Mouse (Mus musculus) cerebellum, adult 2 months (tissue): ENCODE measurements at regions not wholly inside any gene's neighbourhood (a gene's known extent, or its start where the extent isn't known, plus 50 kb on each side); places are given as distances from the start of the nearest gene placed in this dataset.

Source experiments
- DNase-seq, 2 experiments: peaks; one replicate each; pipeline ENCODE4 v3.0.0; 2021
- H3K27ac ChIP-seq: fragments of 200-500 bp; 2 replicates; pipeline ENCODE4 v1.5.1; 2012; ENCODE audit warnings: low read length, control low read depth, inconsistent platforms; ENCODE audit not compliant: insufficient read depth
- H3K27me3 ChIP-seq: fragments of 200-500 bp; 2 replicates; pipeline ENCODE4 v1.6.1; 2012; ENCODE audit warnings: inconsistent platforms, mild to moderate bottlenecking, low read length, moderate library complexity; ENCODE audit not compliant: control insufficient read depth, insufficient read depth
- H3K4me1 ChIP-seq: fragments of 200-500 bp; 2 replicates; pipeline ENCODE4 v1.6.1; 2011; ENCODE audit warnings: low read length; ENCODE audit not compliant: control insufficient read depth, insufficient read depth
- H3K4me3 ChIP-seq: fragments of 200-500 bp; replicated peaks from 2 replicates; pipeline ENCODE3; 2011; ENCODE audit warnings: mild to moderate bottlenecking, low read depth, low read length, control low read depth; ENCODE audit not compliant: insufficient read depth
- CTCF ChIP-seq: fragments of 200-500 bp; IDR thresholded peaks from 2 replicates; pipeline ENCODE4 v1.5.1; 2011; ENCODE audit warnings: low read depth, mild to moderate bottlenecking, control low read depth, low read length, moderate library complexity, borderline replicate concordance; ENCODE audit not compliant: insufficient read depth
- POLR2A ChIP-seq: fragments of 200-500 bp; IDR thresholded peaks from 2 replicates; pipeline ENCODE4 v1.6.1; 2011; ENCODE audit warnings: low read length, control low read depth, borderline replicate concordance; ENCODE audit not compliant: insufficient read depth
- WGBS: fragments of 180-500 bp; shearing (Covaris S2); methylation state at CpG from one replicate; pipeline ENCODE4 v1.1.7; 2018; 5-methylcytosine and 5-hydroxymethylcytosine counted together

- TF ChIP-seq CTCF (no peak), POLR2A (no peak)
- 28% methylated on average over 8 of the region's 8 CpGs for WGBS
These were observed 53.7 kb upstream of the Gm26657 start for GRCm38 (mm10) chr4:56686141-56686540.

DNA sequence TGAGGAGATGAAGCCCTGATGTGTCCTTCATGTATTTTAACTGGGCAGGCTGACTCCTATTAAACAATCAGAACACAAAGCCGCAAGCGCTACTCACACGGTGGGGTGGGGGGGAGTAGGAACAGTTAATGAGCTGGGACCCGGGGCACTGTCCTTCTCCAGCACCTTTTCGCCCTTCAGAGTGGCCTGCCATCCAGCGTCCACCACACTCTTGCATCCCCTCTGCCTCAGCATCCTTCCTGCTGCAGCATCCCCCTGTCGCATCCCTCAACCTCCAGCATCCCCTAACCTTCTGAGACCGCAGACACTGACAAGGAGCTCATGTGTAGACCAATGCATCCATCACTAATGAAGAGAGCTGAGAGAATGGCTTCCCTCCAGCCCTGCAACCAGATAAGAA lies 54.2 kb upstream of the Gm26657 start:
- Histone ChIP-seq H3K4me3 (no peak overlapping the region), H3K27ac (no peak overlapping the region), H3K27me3 (no peaks in the 10 kb centered on the region; the same call in 1 of the 2 replicates), H3K4me1 (peaks cover 6% of the 10 kb centered on the region; the same call in 1 of the 2 replicates)
- TF ChIP-seq POLR2A (no peak), CTCF (no peak)
- WGBS: 42% methylated on average over 8 of the region's 8 CpGs
- no peak for DNase-seq

More at GRCm38 (mm10) chr4:56686141-56686540, 53.7 kb upstream of the Gm26657 start:
- no peaks in the 10 kb centered on the region; the same call in 1 of the 2 replicates for H3K27me3 ChIP-seq
- peaks cover 6% of the 10 kb centered on the region; the same call in 1 of the 2 replicates for H3K4me1 ChIP-seq
- no peak for DNase-seq
- H3K27ac ChIP-seq: no peak overlapping the region
- no peak overlapping the region for H3K4me3 ChIP-seq

GRCm38 (mm10) chr4:56685123-56685522 lies 54.7 kb upstream of the Gm26657 start:
- Histone ChIP-seq H3K27me3 (no peaks in the 10 kb centered on the region; the same call in 1 of the 2 replicates), H3K4me3 (no peak overlapping the region), H3K4me1 (peaks cover 6% of the 10 kb centered on the region; the same call in 1 of the 2 replicates), H3K27ac (no peak overlapping the region)
- 4% methylated on average over 9 of the region's 9 CpGs for WGBS
- peak; percentile 65 to 76 for DNase-seq
- TF ChIP-seq CTCF (peak; percentile 79), POLR2A (no peak)

DNA sequence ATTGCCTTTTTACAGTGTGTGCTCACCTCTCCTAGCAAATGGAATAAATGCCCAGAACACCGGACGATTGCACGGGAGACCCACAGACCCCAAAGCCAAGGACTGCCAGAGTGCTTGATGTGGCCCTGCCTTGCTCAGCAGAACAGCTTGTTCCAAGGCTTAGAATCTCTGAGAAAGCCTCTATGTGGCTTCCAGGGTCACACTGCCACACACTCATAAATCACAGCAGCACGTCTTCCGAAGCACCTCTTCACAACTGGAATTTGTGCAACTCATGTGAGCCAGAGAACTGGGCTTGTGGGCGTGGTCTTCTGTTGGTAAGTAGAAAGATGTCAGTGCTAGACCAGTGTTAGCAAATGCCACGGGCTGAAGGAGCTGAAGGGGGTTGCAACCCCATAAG lies 55.8 kb upstream of the Gm26657 start:
- DNase-seq: no peak
- TF ChIP-seq POLR2A: no peak
- TF ChIP-seq CTCF: no peak
- Histone ChIP-seq H3K27me3 (no peaks in the 10 kb centered on the region; the same call in 1 of the 2 replicates), H3K27ac (no peak overlapping the region), H3K4me3 (no peak overlapping the region), H3K4me1 (peaks cover 6% of the 10 kb centered on the region; the same call in 1 of the 2 replicates)
- WGBS: 96% methylated on average over 7 of the region's 7 CpGs

- Histone ChIP-seq H3K27ac (no peak overlapping the region), H3K27me3 (no peaks in the 10 kb centered on the region; the same call in 1 of the 2 replicates), H3K4me3 (no peak overlapping the region), H3K4me1 (peaks cover 6% of the 10 kb centered on the region; the same call in 1 of the 2 replicates)
- no peak for DNase-seq
- no peak for TF ChIP-seq POLR2A
- 80% methylated on average over 8 of the region's 8 CpGs for WGBS
These were observed 58.7 kb upstream of the Gm26657 start for GRCm38 (mm10) chr4:56681121-56681520.

GRCm38 (mm10) chr4:56673868-56674267 lies 66.0 kb upstream of the Gm26657 start:
- H3K4me1 ChIP-seq: no peaks in the 10 kb centered on the region
- no peaks in the 10 kb centered on the region for H3K27me3 ChIP-seq
- DNase-seq: no peak
- TF ChIP-seq POLR2A: no peak
- no peak for TF ChIP-seq CTCF
- no peak overlapping the region for H3K4me3 ChIP-seq
- H3K27ac ChIP-seq: no peak overlapping the region
- 77% methylated on average over 4 of the region's 4 CpGs for WGBS

DNA sequence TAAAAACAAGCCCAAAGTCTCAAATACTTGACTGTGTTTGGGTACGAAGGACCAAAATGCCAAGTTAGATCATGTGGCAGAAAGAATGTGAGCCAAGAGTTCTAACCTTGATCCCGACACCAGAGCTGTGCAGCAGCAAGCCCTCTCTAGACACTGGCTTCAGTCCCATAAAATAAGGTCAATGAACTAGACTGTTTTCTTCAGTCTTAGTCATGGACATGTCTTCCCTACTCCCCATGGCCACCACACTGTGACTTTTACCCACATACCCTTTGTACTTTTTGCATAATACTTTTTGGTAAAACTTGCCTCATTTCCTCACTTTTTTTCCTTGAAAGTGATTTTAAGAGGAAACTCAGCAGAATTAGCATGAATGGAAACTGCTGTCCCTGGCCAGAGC lies 74.9 kb upstream of the Gm26657 start:
- no peaks in the 10 kb centered on the region for H3K4me1 ChIP-seq
- DNase-seq: no peak
- H3K27ac ChIP-seq: no peak overlapping the region
- WGBS: 50% methylated on average over 2 of the region's 2 CpGs
- no peak overlapping the region for H3K4me3 ChIP-seq
- TF ChIP-seq CTCF (no peak), POLR2A (no peak)
- no peaks in the 10 kb centered on the region for H3K27me3 ChIP-seq

GRCm38 (mm10) chr4:56661816-56662215 lies 78.1 kb upstream of the Gm26657 start:
- no peak overlapping the region for H3K27ac ChIP-seq
- TF ChIP-seq POLR2A (no peak), CTCF (no peak)
- WGBS: 85% methylated on average over 5 of the region's 5 CpGs
- H3K4me1 ChIP-seq: no peaks in the 10 kb centered on the region
- no peak overlapping the region for H3K4me3 ChIP-seq
- no peak for DNase-seq
- no peaks in the 10 kb centered on the region for H3K27me3 ChIP-seq
